Mouse (Mus musculus) duodenum, adult 2 months (tissue): ENCODE data around the gene Zfp449. TPM values are rescaled to one million over a fixed set of nuclear protein-coding genes. Genes with fewer than 3 reads are reported as not detected.

ENCODE experiments used
- polyA plus RNA-seq: library from polyadenylated mRNA; depleted of rRNA; stranded (reverse); fragments of >200 nt; gene quantifications from 2 replicates; pipeline ENCODE4 v1.2.3, GENCODE M21; 2012; ENCODE audit warnings: low replicate concordance; rRNA removed

Gene Zfp449
- not detected in 2 replicates for polyA plus RNA-seq

GRCm38 (mm10) chrX:56346176-56346931 lies at the start of gene Zfp449:
Zfp449 (plus strand) TSS chrX:56346400.

GRCm38 (mm10) chrX:56374431-56375128 lies 28.4 kb downstream of the Zfp449 start, which contains the start of gene Smim10l2a:
Smim10l2a (plus strand) TSS chrX:56374586.

Other genes starting within 250 kb of the Zfp449 start
- gene 3830403N18Rik, start 209.8 kb upstream of the Zfp449 start, polyA plus RNA-seq: not detected in 2 replicates
- not detected in 2 replicates for gene Gm773, start 133.5 kb upstream of the Zfp449 start, polyA plus RNA-seq
- gene Smim10l2a, start 28.2 kb downstream of the Zfp449 start, polyA plus RNA-seq: 0.06 and 1.1 TPM in 2 replicates
- not detected in 2 replicates for gene Gm2174, start 101.6 kb downstream of the Zfp449 start, polyA plus RNA-seq
- gene Ints6l, start 108.5 kb downstream of the Zfp449 start, polyA plus RNA-seq: 0.68 and 2.9 TPM in 2 replicates
- gene Gm10477, start 178.3 kb downstream of the Zfp449 start, polyA plus RNA-seq: not detected in 2 replicates
- gene Gm648, start 203.2 kb downstream of the Zfp449 start, polyA plus RNA-seq: not detected in 2 replicates